Mouse (Mus musculus): ENCODE measurements around the gene Hmgb1.

GRCm38 (mm10) chr5:149039825-149040224 is 144.5 kb downstream of the Hmgb1 start:
- peak; percentile 82 for TF ChIP-seq CTCF (IDR thresholded peaks at IDR 0.05; ENCODE audit: low read depth)
- TF ChIP-seq EP300 (IDR thresholded peaks at IDR 0.05; ENCODE audit: low read depth), result no peak

Data from liver, postnatal 0 days (tissue).